Mouse (Mus musculus) forebrain, postnatal 0 days (tissue): Measurements from ENCODE around the gene Bptf. TPM values are rescaled to one million over a fixed set of nuclear protein-coding genes. Genes with fewer than 3 reads are reported as not detected.
A peak's percentile ranks its signal among the peaks of the same experiment; 100 is the strongest.

Experiments
- ATAC-seq: fragments of 200-750 bp; cut with Nextera tagmentation; 2 replicates; pipeline ENCODE4 v1.8.0; 2017; ENCODE audit warnings: mild to moderate bottlenecking, moderate library complexity
- DNase-seq: peaks from one replicate; pipeline ENCODE4 v3.0.0-alpha.2; 2015
- H3K27ac ChIP-seq: fragments of 300-500 bp; sonication (generic); 2 replicates; pipeline ENCODE4 v1.5.1; 2014; ENCODE audit warnings: low read depth, mild to moderate bottlenecking, antibody characterized with exemption, low read length, moderate library complexity, mixed read lengths
- H3K27me3 ChIP-seq: fragments of 300-500 bp; sonication (generic); 2 replicates; pipeline ENCODE4 v1.6.1; 2014; ENCODE audit warnings: mild to moderate bottlenecking, low read length, mixed read lengths; ENCODE audit not compliant: insufficient read depth
- H3K36me3 ChIP-seq: fragments of 300-500 bp; sonication (generic); 2 replicates; pipeline ENCODE4 v1.6.1; 2014; ENCODE audit warnings: mild to moderate bottlenecking, moderate library complexity; ENCODE audit not compliant: insufficient read depth
- H3K4me1 ChIP-seq: fragments of 300-500 bp; sonication (generic); 2 replicates; pipeline ENCODE4 v1.6.1; 2014; ENCODE audit warnings: antibody characterized with exemption; ENCODE audit not compliant: insufficient read depth
- H3K4me2 ChIP-seq: fragments of 300-500 bp; sonication (generic); 2 replicates; pipeline ENCODE4 v1.6.1; 2014; ENCODE audit warnings: low read depth, mild to moderate bottlenecking, moderate library complexity
- H3K4me3 ChIP-seq: fragments of 300-500 bp; sonication (generic); 2 replicates; pipeline ENCODE4 v1.5.1; 2014; ENCODE audit warnings: low read depth, low read length, mixed read lengths
- H3K9ac ChIP-seq: fragments of 300-500 bp; sonication (generic); 2 replicates; pipeline ENCODE4 v1.6.1; 2014; ENCODE audit warnings: mild to moderate bottlenecking
- H3K9me3 ChIP-seq: fragments of 300-500 bp; sonication (generic); 2 replicates; pipeline ENCODE4 v1.6.1; 2016; ENCODE audit warnings: low read length
- CTCF ChIP-seq: sonication (generic); IDR thresholded peaks from 2 replicates; pipeline ENCODE4 v1.5.1; 2016; ENCODE audit warnings: antibody characterized with exemption, control low read depth, low read depth
- WGBS: fragments of 180-500 bp; shearing (Covaris S2); extraction: QIAGEN DNeasy Blood & Tissue Kit; methylation state at CpG from one replicate; pipeline ENCODE4 v1.1.7; 2014; 5-methylcytosine and 5-hydroxymethylcytosine counted together
- polyA plus RNA-seq: library from polyadenylated mRNA; unstranded; fragments of >200 nt; fragmentation: Nextera tagmentation; extraction: Ambion mirVana; gene quantifications from 2 replicates; pipeline ENCODE4 v1.2.1, GENCODE M21; 2015
- total RNA-seq: library from RNA; depleted of rRNA; stranded (reverse); fragments of >200 nt; gene quantifications from 2 replicates; pipeline ENCODE4 v1.2.3, GENCODE M21; 2014

Bptf gene
- total and polyA plus RNA-seq, 2 experiments from 2014 or later: 17.2 to 52.6 TPM

DNA sequence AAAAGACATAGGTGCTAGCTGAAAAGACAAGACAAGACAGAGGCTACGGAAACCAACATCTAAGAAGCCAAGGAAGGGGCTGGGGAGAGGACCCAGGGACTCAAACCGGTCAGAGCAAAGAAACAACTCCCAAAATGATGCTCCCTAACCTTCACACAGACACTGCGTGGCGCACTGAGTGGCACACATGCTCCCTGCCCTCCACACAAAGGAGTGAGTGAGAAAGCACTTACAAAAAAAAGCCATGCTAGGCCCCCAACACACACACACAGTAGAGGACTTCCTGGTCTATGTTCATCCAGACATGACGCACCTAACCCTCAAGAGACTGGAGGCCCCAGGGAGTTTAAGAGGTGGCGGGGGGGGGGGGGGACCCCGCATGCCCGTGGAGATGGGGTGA, 25.5 kb downstream of the Bptf start:
- no peak for DNase-seq
- no peak overlapping the region for H3K9ac ChIP-seq
- H3K4me3 ChIP-seq: no peak overlapping the region

DNA sequence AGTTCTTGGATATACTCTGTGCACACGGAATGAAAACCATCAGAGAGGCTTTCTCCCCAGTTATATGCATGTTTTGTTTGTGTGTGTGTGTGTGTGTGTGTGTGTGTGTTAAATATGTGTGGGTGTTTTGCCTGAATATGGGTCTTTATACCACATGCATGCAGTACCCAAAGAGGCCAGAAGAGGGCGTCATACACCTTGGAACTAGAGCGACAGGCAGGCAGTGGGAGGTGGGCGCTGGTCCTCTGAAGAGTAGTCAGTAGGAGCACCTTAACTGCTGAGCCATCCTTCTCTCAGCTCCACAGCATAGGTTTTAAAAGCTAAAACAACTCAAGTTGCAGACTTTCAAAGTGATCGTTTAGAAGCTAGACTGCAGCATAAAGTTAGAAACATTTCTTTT, 26.7 kb downstream of the Bptf start:
- peak; percentile 81 for TF ChIP-seq CTCF
- Histone ChIP-seq H3K36me3 (peaks cover 4% of the 10 kb centered on the region), H3K4me3 (no peak overlapping the region), H3K9me3 (no peaks in the 10 kb centered on the region), H3K27ac (no peak overlapping the region), H3K27me3 (no peaks in the 10 kb centered on the region), H3K9ac (no peak overlapping the region), H3K4me2 (no peak overlapping the region), H3K4me1 (peaks cover 11% of the 10 kb centered on the region)
- ATAC-seq (no peak), DNase-seq (peak; percentile 50)
- 53% methylated on average over 5 of the region's 5 CpGs for WGBS

More for the DNA sequence above, 25.5 kb downstream of the Bptf start:
- Histone ChIP-seq H3K9me3 (no peaks in the 10 kb centered on the region), H3K27me3 (no peaks in the 10 kb centered on the region), H3K4me2 (no peak overlapping the region), H3K27ac (no peak overlapping the region), H3K36me3 (peaks cover 16% of the 10 kb centered on the region), H3K4me1 (peaks cover 11% of the 10 kb centered on the region)
- 94% methylated on average over 8 of the region's 8 CpGs for WGBS
- TF ChIP-seq CTCF: no peak
- no peak for ATAC-seq

DNA sequence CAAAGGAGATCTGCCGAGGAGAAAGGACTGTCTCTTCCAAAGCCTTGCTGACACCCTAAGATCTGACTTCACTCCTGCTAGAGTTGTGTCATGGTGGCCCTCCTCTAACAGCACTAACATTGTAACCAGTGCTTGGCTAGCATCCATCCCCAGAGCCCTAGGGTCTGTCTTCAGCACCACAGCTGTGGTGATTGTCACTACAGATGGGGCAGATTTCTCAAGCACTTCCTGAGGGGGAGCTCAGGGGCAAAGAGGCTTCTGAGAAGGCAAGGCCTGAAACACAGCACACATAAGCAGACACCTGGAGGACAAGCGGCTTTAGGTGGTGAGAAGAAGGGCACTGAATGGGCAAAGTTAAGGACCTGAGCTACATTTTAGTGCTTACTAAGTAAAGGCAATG, 28.2 kb downstream of the Bptf start:
- Histone ChIP-seq H3K4me2 (no peak overlapping the region), H3K4me3 (no peak overlapping the region), H3K27me3 (no peaks in the 10 kb centered on the region), H3K4me1 (peaks cover 11% of the 10 kb centered on the region), H3K36me3 (peaks cover 7% of the 10 kb centered on the region; the same call in 1 of the 2 replicates), H3K27ac (no peak overlapping the region), H3K9me3 (no peaks in the 10 kb centered on the region), H3K9ac (no peak overlapping the region)
- 83% methylated on average over 2 of the region's 2 CpGs for WGBS
- TF ChIP-seq CTCF: no peak
- ATAC-seq: no peak
- no peak for DNase-seq

DNA sequence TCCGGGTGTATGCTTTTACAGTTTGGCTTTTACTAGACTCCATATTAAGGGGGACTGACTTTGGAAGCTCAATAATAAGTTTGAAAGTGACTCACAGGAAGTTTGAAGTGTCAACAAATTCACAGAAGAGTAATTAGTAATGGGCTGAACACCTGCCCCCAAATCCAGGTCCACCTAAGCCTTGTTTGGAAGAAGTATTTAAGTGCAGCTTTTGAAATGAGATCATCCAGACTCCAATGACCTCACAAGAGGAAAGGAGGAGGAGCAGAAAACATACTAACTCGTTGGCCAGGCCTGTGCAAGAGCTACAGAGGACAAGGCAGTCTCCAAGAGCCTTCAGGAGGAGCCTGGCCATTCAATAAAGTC, 28.7 kb downstream of the Bptf start:
- Histone ChIP-seq H3K27ac (no peak overlapping the region), H3K4me3 (no peak overlapping the region), H3K9ac (no peak overlapping the region), H3K4me1 (peaks cover 11% of the 10 kb centered on the region), H3K9me3 (no peaks in the 10 kb centered on the region), H3K4me2 (no peak overlapping the region), H3K36me3 (peaks cover 11% of the 10 kb centered on the region; the same call in 1 of the 2 replicates), H3K27me3 (no peaks in the 10 kb centered on the region)
- no peak for ATAC-seq
- 57% methylated on average over 2 of the region's 2 CpGs for WGBS
- no peak for TF ChIP-seq CTCF
- DNase-seq: no peak

DNA sequence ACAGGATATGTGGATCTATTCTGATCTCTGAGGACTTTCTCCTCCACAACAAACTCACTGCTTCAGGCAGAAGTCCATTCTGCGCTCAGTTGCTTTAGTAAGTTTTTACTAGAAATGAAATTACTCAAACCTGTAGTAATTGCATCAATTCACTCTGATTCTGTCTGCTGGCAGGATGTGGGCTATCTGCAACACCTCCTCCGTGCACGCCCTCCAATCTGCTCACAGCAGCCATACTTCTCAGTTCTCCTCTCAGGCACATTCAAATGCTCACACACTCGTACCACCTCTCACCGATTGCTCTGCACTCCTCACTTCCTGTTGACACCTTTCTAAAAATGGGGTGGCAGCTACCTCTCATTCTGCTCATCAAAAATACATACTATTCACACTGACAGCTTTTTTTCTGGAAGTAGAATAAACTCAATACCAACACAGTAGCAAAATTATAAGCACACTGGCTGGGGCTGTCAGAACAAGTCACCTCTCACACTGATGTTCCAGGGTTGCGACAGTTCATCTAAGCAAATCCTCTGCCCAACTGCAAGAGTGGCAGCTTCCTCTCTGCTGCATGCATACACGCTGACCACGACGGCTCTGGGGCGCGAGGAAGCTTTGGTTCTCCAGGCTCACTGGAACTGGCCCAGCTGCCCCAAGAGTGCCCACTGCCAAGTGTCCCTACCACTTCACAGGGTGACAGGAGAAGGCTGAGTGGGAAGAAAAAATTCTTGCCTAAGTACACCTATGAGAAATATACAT, 29.3 kb downstream of the Bptf start:
- H3K9ac ChIP-seq: no peak overlapping the region
- no peak for ATAC-seq
- H3K27me3 ChIP-seq: no peaks in the 10 kb centered on the region
- WGBS: 65% methylated on average over 11 of the region's 11 CpGs
- H3K4me3 ChIP-seq: no peak overlapping the region
- no peak for TF ChIP-seq CTCF
- H3K4me1 ChIP-seq: peaks cover 11% of the 10 kb centered on the region; the same call in 1 of the 2 replicates
- H3K27ac ChIP-seq: no peak overlapping the region
- H3K4me2 ChIP-seq: no peak overlapping the region
- no peak for DNase-seq
- no peaks in the 10 kb centered on the region for H3K9me3 ChIP-seq
- peaks cover 16% of the 10 kb centered on the region; the same call in 1 of the 2 replicates for H3K36me3 ChIP-seq

DNA sequence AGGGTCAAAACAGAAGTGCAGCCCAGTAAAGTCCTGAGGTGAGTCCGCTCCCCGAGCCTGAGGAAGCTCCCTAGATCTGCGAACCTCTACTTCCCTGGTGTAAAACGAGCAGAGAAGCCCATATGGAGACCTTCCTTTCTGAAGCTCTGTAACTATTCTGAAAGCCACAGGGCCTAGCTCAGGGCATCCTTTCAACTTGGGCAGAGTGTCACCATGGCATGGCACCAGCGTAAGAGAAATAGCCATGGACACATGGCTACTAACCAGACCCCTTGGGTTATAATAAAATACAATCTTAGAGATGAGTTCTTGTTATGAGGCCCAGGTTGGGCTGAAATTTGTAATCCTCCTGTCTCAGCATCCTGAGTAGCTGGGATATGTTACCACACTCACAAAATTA, 35.0 kb downstream of the Bptf start:
- no peak for TF ChIP-seq CTCF
- no peaks in the 10 kb centered on the region for H3K27me3 ChIP-seq
- no peaks in the 10 kb centered on the region; the same call in 1 of the 2 replicates for H3K4me1 ChIP-seq
- ATAC-seq (no peak), DNase-seq (no peak)
- no peak overlapping the region for H3K4me2 ChIP-seq
- WGBS: 90% methylated on average over 5 of the region's 5 CpGs
- no peak overlapping the region for H3K27ac ChIP-seq
- no peaks in the 10 kb centered on the region for H3K9me3 ChIP-seq
- H3K4me3 ChIP-seq: no peak overlapping the region
- H3K36me3 ChIP-seq: peaks cover 27% of the 10 kb centered on the region; the same call in 1 of the 2 replicates
- H3K9ac ChIP-seq: no peak overlapping the region

DNA sequence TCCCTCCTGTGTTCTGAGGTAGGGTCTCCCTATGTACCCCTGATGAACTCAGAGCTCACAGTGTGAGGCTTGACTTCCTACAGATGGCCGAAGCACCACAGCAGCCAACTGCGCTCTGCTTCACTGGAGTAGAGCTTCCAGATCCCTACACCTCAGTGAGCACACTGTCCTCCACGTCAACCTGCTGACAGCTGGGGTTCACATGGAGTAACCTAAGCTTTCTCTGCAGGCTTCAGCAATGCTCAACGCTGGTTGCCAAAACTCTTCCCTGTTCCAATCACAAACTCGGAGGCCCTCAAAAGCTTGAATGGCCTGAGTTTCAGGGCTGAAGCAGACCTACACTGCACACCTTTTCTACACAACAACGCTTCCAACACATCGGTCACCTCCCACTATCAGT, 38.1 kb downstream of the Bptf start:
- no peaks in the 10 kb centered on the region for H3K27me3 ChIP-seq
- no peak for TF ChIP-seq CTCF
- H3K4me1 ChIP-seq: no peaks in the 10 kb centered on the region; the same call in 1 of the 2 replicates
- H3K4me2 ChIP-seq: no peak overlapping the region
- no peak for DNase-seq
- H3K9ac ChIP-seq: no peak overlapping the region
- no peaks in the 10 kb centered on the region for H3K9me3 ChIP-seq
- WGBS: 94% methylated on average over 7 of the region's 7 CpGs
- no peak overlapping the region for H3K27ac ChIP-seq
- H3K36me3 ChIP-seq: peaks cover 27% of the 10 kb centered on the region; the same call in 1 of the 2 replicates
- ATAC-seq: no peak
- H3K4me3 ChIP-seq: no peak overlapping the region
